Mouse (Mus musculus) cerebellum, postnatal 25 days (tissue): ENCODE measurements around the gene Zbtb9.
"Not testable (repeated sequence)": the region's sequence is repeated elsewhere in the genome, so short reads cannot be mapped to it uniquely, and the experiment has no call there.

Experiments
- DNase-seq, 2 experiments: peaks; one replicate each; pipeline ENCODE4 v3.0.0; 2021; ENCODE audit warnings: mixed read lengths in 2 of 2

Gene Zbtb9

DNA sequence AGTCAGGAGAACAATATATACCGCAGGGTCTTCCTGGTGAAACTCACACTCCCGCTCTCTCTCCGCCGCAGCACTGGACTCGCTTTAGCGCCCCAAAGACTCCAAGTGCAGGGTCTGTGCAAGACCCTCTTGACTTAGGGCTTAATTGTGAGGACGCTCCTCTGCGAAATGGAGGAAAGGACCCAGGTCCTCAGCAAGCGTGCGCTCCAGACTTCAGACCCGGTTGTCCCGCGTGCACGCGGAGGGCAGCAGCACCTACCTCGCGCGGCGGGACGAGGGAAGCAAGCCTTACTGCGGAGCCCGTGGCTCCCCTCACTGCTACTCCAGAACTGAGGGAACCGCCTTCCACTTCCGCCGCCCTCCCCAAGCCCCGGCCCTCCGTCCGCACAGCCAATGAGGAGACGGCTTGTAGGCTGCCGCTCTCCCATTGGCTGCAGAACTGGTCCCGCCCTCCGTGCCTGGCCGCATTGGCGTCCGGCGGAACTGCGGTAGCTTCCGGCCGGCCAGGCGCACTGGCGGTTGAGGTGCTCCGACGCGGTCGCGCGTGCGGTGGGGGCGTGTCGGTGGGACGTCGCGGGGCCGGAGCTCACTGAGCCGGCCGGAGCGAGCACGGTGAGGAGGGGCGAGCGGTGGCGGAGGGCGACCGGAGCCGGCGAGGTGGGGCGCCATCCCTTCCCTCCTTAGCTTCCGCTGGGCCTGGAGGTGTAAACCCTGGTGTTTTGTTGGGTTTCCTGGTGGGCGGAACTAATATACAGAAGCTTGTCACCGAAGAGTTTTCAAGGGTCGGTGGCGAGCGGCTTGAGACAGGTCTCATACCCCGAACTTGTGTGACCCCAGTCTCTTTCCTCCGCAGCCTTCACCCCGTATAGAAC lies at the start of gene Zbtb9:
Gene Zbtb9, plus strand, starts transcription at position 465 of the 872 bp plus-strand sequence.
- peak; percentile 97 to 98 for DNase-seq

DNA sequence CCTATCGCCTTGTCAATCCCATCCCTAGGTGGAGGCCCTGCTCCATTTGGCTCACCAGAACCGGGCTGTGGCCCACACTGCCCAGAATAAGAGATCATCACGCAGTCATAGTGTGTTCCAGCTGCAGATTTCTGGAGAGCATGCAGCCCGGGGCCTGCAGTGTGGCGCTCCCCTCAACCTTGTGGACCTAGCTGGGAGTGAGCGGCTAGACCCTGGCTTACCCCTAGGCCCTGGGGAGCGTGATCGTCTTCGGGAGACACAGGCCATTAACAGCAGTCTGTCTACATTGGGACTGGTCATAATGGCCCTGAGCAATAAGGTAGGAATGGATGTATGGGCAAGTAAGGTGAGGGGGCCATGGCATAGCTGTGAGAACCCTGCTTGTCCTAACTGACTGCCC lies 47.6 kb upstream of the Zbtb9 start:
- DNase-seq = not testable (repeated sequence)

DNA sequence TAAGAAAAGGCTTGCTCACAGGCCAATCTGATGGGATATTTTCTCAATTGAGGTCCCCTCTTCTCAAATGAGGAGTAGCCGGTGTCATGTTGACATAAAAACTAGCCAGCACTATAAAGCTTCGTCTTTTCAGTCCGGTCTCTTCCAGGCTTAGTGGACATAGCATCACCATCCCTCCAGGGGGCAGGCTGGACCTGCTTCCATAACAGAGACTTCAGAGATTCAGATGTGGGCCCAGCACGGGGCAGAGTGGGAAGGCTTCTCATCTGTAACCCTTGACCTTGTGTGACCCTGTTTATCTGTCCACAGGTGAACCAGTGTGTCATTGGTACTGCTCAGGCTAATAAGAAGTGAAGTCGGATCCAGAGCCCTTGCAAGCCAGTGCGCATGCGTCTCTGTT lies 41.2 kb upstream of the Zbtb9 start:
- peak; percentile 32 to 61 for DNase-seq

DNA sequence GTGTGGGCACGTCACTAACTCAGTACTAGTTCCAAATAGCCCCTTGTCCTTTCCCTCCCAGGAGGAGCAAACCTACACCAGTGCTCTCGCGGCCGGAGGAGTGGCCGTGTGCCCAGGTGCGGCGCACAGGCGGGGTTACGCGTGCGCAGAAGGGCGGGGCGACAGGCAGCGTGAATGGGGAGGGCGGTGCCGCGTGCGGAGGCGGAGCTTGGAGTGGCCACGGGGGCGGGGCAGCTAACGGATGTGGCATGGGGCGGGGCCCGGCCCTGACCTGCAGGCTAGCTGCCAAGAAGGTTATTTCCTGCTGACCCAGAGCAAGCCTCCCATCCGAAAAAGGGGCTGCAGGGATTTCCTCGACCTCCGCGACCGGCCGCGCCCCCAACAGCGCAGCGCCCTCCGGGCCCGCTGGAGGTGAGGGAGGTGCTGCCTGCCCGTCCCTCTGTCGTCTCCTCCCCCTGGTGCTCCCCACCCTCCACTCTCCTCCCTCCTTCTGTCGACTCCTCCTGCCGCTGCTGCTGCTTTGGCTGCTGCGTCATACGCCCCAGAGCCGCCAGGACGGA lies 40.0 kb upstream of the Zbtb9 start, which contains the start of gene Phf1:
Gene Phf1, plus strand, starts transcription at position 214 of the 560 bp plus-strand sequence.
- DNase-seq = peak; percentile 96 to 99

DNA sequence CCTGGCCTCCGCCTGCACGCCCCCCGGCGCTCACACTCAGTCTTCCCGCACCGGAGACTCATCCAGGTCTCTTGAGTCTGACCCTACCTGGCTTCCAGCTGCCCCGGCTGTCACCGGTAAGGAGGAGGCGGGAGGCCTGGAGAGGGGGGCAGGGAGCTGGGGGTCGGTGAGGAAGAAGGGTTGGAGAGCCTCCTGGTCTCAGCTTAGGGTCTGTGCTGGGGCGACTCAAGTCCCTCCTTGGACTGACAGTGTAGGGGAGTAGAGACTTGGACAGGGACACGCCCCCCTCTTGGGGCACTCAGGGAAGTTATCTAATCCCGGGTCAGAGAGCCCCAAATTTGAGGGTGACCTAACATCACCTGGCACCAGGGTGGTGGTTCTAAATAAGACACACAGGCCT lies 39.5 kb upstream of the Zbtb9 start:
- no peak for DNase-seq

DNA sequence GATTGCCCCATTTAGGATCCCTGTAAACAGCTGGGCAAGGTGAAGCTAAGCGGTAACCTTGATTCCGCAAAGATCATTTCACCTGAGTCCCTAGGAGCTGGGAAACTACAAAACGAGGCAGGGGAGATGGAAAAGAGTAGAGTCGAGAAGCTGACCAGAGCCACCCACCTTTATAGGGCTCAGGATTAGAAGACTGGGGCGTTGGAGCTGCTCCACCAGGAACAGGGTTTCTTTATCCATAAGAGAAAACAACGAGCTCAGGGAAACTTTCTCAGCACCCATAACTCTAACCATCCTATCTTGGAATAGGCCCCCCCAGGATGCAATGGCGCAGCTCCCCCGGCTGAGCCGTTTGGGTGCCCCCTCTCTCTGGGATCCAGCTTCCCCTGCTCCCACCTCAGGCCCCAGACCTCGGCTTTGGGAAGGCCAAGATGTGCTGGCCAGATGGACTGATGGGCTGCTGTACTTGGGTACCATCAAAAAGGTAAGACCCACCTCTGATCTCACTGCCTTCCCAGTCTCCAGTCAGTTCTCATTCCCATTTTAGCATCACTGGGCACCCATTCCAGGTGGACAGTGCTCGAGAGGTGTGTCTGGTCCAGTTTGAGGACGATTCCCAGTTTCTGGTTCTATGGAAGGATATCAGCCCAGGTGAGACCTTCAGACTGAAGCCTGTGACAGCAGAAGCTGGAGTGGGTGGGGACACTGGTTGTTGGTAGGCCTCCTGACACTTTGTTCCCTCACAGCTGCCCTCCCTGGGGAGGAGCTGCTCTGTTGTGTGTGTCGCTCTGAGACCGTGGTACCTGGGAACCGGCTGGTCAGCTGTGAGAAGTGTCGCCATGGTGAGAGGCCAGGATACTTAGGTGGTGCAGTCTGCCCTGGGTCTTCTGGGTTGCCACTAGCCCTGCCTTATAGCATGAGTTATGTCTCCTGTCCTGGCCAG lies 38.8 kb upstream of the Zbtb9 start:
- DNase-seq = no peak

DNA sequence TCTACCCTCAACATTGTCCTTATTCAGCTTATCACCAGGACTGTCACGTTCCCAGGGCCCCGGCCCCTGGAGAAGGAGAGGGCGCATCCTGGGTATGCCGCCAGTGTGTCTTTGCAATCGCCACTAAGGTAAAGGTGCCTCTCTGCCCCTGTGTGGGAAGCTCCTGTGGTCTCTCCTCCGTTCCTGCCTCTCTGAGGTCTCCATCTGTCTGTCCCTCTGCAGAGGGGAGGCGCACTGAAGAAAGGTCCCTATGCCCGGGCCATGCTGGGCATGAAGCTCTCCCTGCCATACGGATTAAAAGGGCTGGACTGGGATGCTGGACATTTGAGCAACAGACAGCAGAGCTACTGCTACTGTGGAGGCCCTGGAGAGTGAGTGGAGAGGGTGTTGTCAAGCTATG lies 37.9 kb upstream of the Zbtb9 start:
- DNase-seq = no peak

DNA sequence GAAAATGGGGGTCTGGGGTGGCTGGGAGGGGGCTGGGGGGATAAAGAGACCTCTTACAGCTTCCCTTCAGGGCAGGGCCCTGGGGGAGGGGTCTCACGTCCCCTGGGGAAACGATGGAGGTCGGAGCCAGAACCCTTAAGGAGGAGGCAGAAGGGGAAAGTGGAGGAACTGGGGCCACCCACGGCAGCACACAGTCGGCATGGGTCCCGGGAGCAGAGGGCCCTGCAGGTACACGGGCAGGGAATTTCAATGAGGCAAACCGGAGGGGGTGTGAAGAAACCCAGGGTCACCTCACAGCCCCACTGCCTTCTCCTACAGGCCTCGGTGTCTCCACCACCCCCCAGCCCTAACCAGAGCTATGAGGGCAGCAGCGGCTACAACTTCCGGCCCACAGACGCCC lies 36.5 kb upstream of the Zbtb9 start:
- no peak for DNase-seq

DNA sequence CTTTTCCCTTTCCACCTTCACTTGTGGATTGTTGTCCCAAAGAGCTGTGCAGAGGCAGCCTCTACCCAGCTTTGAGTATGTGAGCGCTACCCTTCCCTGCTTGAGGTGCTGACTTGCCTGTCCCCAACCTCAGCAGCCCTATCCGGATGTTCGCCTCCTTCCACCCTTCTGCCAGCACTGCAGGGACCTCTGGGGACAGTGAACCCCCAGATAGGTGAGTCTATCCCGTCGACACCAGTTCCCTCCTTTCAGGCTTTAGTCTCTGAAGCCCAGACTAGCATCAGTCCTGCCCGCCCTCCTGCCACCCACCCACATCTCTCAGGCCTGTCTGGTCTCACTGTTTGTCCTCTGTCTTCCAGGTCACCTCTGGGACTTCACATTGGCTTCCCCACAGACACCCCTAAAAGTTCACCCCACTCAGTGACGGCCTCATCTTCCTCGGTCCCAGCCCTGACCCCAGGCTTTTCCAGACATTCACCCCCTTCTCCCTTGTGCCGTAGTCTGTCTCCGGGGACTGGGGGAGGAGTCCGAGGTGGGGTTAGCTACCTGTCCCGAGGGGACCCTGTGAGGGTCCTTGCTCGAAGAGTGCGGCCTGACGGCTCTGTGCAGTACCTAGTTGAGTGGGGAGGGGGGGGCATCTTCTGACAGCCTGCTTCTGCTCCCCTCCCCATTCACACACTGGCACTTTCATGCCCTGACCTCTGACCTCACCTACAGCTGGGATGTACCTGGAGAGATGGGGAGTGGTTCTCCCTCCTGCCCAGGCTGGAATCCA lies 35.9 kb upstream of the Zbtb9 start:
- DNase-seq = no peak

DNA sequence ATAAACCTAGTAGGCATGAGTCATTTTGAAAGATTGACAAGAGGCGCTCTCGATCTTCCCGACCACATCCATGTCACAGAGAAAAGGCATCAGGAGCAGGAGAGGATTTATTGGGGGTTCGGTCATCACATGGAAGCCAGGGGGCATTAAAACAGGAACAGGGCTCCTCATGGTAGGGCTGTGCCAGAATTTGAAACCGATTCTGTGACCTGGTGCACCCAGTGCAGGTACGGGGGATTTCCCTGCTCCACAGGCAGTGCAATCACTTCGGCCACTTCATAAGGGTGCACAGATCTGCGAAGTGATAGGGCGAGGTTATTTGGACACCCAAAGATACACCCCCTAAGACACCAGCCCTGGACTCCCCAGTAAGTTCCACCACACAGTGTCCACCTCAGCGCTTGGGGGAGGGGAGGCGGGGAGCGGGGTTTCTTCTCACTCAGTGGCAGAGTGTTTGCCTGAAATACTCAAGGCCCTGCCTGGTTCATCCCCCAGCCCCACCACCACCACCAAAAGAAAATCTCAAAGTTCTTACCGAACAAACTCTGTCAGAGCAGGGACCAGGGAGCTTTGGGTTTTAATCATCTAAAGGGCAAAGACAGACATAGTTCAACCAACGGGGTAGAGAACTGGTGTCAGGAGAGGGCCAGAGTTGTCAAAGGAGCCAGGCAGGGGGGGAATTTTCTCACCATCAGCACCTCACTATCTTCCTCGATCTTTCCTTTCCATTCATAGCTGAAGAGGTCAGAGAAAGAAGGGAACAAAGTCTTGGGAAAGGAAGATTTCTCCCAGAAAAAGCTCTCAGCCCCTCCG lies 34.9 kb upstream of the Zbtb9 start:
- DNase-seq = no peak

DNA sequence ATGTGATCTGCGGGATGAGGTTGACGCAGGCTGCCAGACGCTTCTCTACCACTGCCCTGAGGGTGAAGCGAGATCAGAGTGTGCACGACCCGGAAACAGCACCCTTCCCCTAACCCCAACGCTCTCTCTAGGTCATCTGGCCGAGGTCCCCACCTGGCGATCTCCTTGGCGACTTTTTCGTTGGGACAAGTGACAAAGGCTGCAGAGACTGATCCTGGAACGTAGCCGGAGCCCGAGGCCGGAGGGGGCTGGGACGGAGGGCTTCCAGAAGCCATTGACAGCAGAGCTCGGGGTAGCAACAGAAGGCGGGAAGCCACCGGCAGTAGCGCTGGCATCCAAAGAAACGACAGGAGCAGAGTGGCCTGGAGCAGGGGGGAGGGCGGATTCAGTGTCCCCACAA lies 34.2 kb upstream of the Zbtb9 start:
- DNase-seq = peak in 1 of 2 experiments; percentile 58

DNA sequence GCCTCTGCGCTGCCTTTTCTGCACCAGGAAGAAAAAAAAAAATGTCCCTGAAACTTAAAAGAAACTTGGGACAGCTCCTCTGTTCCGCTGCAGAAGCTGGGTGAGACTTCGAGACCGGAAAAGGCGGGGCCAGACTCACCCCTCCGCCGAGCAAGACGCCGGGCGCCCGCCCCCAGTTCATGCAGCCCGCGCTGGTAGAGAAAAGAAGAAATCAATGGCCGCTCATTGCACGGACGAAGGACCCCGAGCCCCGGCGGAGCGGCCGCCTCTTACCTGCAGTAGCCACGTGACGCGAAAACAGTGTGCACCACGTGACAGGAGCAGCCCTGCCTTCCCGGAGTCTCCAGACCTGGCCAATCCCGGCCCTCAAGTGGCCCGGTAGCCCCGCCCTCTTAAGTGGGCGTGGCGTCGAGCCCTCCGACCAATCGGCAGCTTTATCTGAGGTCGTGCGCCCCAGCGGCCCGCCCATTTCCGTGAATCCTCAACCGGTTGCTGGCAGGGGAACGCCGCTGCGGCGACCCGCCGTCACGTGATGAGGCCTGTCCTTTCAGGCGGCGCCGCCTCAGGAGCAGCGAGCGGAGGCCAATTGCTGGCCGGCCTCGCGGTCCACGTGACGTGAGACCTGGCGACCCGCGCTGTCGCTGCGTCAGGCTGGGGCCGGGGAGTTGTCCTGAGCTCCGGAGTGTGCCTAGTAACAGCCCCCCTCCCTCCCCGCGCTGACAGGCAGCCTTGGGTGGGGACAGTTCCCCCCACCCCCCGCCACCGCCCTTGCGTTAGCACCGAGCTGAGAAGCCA lies 33.6 kb upstream of the Zbtb9 start, which contains the start of gene Cuta:
Gene Cuta, minus strand, starts transcription at position 392 of the 795 bp plus-strand sequence.
- DNase-seq = peak; percentile 99 to 100

DNA sequence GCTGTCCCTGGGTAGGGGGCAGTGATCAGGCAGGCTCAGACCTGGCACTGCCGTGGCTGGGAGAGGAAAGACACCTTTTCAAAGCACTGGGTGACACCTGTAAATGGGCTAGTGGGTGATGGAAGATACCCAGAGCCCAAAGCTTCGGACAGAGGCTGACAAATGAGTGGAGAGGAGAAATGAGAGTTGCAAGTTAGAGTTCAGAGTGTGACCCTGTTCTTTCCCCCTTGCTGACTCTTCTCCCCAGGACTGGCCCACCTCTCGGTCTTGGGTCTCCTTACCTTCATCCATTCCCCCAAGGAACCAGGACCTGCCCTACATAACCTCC lies 33.0 kb upstream of the Zbtb9 start:
- no peak for DNase-seq

DNA sequence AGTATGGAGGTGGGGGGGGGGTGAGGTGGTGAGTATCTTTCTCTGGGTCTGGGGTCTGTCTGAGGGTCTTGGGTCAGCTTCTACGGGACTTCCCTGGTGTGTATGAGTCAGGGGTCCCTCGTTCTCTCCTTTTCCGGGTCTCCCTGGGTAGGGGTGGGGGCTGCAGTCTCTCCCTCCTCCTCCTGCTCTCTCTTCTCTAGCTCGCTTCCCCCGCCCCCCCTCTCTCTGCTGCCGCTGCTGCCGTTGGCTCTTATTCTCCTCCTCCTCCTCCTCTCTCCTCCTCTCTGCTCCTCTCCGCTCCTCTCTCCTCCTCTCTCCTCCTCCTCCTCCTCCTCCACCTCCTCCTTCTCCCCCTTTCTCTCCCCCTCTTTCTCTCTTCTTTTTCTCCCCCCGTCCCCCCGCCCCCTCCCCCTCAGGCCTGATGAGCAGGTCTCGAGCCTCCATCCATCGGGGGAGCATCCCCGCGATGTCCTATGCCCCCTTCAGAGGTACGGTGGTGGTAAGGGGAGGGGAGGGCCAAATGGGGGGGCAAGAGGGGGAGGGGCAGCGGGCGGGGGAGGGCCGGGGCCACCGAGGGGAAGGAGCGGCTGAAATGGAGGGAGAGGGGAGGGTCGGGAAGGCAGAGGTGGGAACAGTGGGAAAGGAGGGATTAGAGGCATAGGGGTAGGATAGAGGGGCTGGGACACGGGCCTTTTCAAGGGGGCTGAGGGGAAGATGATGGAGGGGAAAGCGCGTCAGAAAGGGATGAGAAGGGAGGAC lies 31.8 kb upstream of the Zbtb9 start, which contains the start of gene Syngap1:
Gene Syngap1, plus strand, starts transcription at position 223 of the 759 bp plus-strand sequence.
- peak; percentile 68 to 86 for DNase-seq

DNA sequence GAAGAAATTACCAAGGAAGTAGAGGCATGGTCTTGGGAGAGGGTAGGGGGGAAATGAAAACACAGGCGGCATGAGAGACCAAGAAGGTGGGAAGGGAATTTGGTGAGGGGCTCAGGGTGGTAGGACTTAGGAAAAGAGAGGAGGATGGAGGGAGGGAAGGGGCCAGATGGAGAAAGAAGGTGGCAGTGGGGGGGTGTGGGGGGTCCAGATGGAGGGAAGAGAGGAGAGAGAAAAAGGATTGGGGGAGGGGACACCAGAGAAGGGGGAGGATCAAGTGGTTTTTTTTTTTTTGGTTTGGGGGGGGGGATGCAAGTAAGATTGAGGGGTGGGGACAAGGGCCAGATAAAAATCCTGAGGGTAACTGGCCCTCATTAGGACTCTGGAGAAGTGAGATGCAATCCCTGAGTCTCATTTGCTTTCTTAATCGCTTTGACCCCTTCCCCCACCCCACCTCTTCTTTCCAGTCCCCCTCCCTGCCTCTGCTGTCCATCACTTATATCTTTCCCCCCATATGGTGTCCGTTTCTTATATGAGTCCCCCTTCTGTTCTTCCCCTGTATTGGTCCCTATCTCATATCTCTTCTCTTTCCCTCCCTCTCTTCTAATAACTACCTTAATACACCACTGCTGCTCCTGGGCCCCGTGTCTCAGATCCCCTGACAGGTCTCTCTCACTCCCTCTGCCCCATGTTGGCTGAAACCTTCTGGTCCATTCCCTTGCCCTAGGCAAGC lies 31.0 kb upstream of the Zbtb9 start:
- DNase-seq = no peak

DNA sequence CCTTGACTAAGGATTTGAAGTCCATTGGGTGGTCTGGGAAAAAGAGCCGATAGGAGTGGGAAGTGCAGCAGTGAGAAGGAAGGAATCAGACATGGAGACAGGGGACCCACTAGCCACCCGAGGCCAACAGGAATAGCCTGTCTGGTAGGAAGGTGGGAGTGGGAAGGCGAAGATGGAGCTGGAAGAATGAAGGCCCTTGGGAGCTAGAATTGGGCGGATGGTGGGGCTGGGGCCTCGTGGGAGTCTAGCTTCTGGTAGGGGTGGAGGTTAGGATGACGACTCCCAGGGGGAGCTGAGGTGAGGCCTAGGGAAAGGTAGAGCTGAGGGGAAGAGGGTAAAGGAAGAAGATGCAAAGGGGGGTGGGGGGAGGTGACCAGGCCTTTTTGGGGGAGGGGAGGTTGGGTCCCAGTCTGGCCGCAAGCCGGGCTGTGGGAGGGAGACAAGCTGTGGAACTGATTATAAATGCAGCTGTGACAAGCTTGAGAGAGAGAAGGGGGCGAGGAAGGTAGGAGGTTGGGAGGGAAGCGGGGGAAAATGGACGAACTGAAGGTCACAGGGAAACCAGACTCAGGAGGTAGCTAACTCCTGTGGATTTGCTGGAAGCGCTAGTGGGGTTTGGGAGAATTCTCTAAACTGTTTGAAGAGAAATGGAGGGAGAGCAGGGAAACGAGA lies 27.0 kb upstream of the Zbtb9 start:
- DNase-seq = no peak

DNA sequence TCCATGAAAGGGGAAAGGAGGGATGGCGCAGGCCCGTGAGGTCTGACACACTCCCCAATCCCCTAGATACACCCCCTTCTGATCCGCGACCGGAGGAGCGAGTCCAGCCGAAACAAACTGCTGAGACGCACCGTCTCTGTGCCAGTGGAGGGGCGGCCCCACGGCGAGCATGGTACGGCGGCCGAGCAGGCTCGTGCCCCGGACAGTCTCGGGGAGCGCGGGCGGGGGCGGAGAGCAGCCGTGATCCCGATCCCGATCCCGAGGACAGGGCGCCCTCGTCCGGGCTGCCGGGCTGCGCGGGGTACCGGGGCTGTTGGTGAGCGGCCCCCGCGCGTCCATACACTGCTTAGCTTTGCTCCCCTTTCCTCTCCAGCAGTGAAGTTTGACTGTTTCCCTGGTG lies 26.4 kb upstream of the Zbtb9 start:
- DNase-seq = peak; percentile 88 to 93
